Mouse (Mus musculus) small intestine, adult 2 months (tissue): ENCODE data around the gene Map3k13.

Experiments used
- CTCF ChIP-seq: fragments of 200-500 bp; IDR thresholded peaks from 2 replicates; pipeline ENCODE4 v1.5.1; 2012; ENCODE audit warnings: low read depth, mild to moderate bottlenecking, control low read depth, inconsistent platforms, low read length, moderate library complexity, mixed read lengths; ENCODE audit not compliant: insufficient replicate concordance, insufficient read length; ENCODE audit errors: extremely low read depth
- POLR2A ChIP-seq: fragments of 200-500 bp; IDR thresholded peaks from 2 replicates; pipeline ENCODE4 v1.6.1; 2012; ENCODE audit warnings: low read depth, mild to moderate bottlenecking, control low read depth, inconsistent platforms, low read length, moderate library complexity

DNA sequence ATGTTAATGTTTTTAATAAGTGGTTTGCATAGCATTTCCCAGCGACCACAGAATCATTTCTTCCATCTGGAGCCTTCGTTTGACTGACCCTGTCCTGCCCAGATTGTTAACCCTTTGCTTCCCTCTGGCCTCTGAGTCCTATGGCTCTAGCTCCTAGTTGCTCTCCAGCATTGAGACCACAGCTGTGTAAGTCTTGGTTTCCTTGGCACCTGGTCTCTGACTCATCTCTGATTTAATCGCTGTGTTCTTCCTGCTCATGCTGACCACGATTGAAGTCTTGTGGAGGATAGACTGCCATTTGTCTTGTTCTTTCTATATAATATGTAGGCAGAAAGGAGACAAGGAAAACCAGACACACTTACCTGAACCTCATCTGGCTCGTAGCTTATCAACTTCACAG, 35.6 kb downstream of the Map3k13 start:
- TF ChIP-seq CTCF = no peak
- no peak for TF ChIP-seq POLR2A
